Mouse (Mus musculus) cerebellum, adult 9-11 months (tissue): ENCODE results near the gene Tmem263.

ENCODE experiments used
- DNase-seq: peaks from one replicate; pipeline ENCODE4 v3.0.0; 2022

The Tmem263 gene

DNA sequence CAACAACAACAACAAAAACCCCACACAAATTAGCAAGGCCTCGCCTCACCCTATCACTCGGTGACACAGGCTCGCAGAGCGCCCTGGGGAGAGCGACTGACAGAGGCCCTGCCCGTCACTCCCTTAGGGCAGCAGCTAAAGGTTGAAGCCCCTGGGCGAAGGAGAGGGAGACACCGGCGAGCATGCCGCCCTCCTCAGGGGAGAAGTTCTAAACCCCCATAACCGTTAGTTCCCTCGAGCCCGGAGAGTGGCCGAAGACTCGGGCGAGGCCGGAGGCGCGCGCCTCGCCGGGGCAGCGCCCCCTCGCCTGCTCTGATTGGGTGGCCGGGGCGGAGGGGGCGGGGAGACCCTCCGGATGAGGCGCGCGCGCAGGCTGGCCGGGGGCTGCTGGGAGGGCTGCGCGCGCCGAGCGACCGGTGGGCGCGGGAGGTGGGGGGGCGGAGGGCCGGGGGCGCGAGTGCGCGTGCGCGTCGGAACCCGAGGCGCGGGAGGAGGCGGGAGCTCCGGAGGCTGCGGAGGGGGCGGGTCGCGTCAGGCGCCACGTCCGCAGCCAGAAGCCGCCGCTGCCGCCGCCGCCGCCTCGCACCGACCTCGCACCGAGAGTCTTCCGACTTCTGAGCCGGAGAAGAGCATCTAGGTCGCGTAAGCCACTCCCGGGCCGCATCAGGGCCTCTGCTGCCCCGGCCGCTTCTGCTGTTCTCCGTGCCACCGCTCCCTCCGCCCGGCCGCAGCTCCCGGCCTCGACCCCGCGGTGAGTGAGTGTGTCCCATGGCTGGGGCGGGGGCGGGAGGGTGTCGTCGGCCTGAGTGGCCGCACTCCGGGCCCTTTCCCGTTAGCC, at the start of gene Tmem263, which contains the start of gene Fhl4:
TSS of gene Tmem263 (plus strand) at position 381 of the 838 bp plus-strand sequence.
TSS of gene Fhl4 (minus strand) at position 249 of the 838 bp plus-strand sequence.
- DNase-seq: peak; percentile 80

GRCm38 (mm10) chr10:85054876-85055275, 47.6 kb upstream of the Tmem263 start:
- no peak for DNase-seq

- no peak for DNase-seq
These were observed 30.7 kb upstream of the Tmem263 start for GRCm38 (mm10) chr10:85071605-85072152.

GRCm38 (mm10) chr10:85101841-85102240, 586 bp upstream of the Tmem263 start:
- DNase-seq: peak; percentile 51

DNA sequence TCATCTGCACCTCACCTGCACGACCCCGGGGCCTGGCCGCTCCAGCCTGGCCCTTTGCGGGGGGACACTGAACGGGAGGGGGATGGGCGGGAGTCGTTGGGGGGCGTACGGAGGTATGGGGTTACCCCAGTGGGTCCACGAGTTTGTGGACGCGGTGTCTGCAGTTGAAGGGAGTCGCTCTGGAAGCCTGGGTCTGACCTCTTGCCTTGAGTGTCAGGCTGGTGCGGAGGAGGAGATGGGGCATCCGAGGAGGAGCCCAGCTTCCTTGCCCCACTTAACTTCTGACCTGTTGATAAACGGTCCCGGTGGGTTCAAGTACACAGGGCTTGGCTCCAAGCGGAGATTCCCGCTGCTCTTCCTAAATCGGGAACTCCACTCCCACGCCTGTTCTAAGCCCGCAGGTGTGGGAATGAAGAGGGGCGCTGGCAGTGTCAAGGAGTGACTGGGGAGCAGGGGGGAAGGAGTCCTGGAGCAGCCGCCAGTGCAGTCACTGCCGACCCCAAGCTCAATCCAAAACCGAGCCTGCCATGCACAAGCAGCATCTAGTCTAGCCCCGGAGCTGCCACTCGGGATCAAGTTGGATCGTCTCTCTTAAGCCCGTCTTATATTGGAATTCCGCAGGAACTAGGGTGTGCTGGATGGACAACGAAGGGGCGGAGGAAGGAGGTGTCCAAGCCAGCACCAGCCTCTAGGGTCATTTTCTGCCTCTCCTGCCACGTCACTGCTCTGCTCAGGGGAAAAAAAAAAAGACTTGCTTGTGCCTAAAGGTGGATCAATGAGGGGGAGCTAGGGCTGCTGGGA, 858 bp downstream of the Tmem263 start:
- DNase-seq: peak; percentile 53

GRCm38 (mm10) chr10:85114409-85114808, 12.0 kb downstream of the Tmem263 start:
- no peak for DNase-seq

GRCm38 (mm10) chr10:85125184-85125583, 22.8 kb downstream of the Tmem263 start:
- DNase-seq: no peak

- peak; percentile 99 for DNase-seq
These were observed 25.2 kb downstream of the Tmem263 start, which contains the start of gene Mterf2 for GRCm38 (mm10) chr10:85127395-85128287. Mterf2 (minus strand) TSS chr10:85128027.

DNA sequence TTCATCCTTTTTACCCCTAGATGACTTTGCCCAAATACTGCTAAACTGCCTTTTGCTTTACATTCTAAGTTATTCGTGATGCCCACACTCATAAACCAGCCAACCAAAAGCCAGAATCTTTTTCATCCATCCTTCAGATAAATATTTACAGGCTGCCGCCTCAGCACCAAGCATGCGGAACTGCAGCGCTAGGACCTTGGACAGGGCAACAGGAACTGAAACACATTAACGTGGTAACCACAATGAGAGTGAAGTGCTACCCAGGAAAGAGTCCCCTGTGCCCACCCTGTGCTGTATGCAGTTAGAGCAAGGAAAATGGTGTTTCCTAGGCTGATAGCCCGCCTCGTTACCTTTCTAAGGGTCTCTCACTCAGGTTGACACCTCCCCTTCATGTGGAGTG, 26.0 kb downstream of the Tmem263 start:
- DNase-seq: no peak

DNA sequence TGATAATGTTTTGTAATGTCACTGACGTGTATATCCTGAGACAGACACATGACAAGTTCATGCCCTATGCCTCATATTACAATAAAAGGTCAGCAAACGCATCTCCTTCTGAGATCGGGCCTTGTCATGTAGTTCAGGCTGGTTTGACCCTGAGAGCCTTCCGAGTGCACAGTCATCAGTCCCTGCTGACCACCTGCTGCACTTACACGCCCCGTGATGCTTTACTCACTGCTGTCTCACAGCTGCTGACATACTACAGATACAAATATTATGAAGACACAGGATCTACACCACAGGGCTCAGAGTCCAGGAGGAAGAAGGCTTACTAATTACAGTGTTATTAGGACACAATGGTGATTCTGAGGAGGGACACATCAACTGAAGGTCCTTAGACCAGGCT, 34.1 kb downstream of the Tmem263 start:
- no peak for DNase-seq

- no peak for DNase-seq
These were observed 39.0 kb downstream of the Tmem263 start for GRCm38 (mm10) chr10:85141465-85141864.

DNA sequence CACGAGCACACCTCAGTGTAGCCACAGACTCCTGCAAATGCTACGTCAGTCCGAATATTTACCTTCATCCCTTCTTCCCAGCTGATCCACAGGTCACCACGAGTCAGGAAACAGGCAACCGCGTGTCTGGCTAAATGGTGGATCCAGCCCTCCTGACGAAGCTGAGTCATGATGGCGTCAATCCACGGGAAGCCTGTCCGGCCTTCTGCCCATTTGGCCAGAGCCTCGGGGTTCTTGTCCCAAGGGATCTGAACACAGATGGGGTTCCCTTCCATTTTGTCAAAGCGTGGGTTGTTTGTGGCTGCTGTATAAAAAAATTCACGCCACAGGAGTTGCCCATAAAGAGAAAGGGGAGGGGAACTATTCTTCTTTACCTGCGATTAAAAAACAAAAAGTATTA, 43.9 kb downstream of the Tmem263 start:
- DNase-seq: peak; percentile 55

DNA sequence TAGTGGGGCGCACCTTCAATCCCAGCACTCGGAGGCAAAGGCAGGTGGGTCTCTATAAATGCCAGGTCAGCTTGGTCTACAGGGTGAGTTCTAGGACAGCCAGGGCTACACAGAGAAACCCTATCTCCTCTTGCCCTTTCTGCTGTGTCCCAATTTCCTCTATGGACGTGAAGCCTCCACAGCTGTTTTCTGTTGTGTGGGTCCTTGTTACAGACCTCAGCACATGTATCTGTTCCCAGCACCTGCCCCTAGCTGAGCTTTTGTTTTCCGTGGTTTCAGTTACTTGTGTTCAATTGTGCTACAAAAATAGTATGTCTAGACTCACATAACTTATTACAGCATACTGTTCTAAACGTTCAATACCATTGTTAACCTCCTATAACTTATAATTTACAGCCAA, 46.8 kb downstream of the Tmem263 start:
- DNase-seq: no peak

- peak; percentile 54 for DNase-seq
These were observed 51.8 kb downstream of the Tmem263 start for GRCm38 (mm10) chr10:85154195-85154594.

- DNase-seq: no peak
These were observed 55.0 kb downstream of the Tmem263 start for GRCm38 (mm10) chr10:85157451-85157850.

- DNase-seq: no peak
These were observed 57.7 kb downstream of the Tmem263 start for GRCm38 (mm10) chr10:85159989-85160619.

DNA sequence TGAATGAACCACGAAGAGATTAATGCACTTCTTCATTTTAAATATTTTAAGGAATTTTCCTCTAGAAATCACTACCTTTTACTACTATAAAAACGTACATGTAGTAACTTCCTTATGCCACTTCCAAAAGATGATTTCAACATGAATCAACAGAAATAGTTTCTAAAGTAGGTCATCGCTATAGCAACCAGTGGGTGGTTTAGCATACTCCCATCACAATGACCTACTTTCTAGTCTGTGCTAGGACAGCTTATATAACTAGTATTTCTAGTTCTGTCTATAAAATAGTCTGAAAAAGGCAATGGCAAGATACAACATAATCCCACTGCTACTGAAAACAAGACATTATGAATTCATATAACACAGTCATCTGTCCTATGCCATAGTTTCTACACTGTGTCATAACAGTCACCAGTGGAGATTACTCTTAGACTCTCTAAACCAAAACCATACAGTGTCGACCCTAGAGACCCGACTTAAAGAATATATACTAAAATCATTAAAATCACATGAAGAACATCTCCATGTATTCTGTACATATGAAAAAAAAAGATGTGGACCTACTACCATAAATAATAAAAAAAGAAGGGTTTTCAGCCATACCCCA, 59.4 kb downstream of the Tmem263 start:
- DNase-seq: peak; percentile 54

DNA sequence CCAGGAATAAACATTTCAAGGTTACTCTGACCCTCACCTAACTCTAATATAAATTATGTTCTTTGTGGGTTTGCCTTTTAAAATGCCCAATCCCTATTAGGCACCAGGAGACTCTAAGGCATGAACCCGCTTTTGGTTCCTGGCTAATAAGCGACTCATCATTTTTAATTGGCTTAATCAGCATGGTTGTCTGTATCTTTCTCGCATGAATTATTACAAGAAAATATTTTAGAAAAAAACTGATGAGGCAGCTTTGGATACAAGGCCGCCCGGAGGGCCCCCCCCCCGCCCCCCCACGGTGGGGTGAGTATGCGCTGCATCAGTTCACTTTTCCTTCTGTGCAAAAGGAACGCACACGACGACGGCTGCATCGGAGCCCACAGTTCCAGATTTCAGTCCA, 62.4 kb downstream of the Tmem263 start:
- no peak for DNase-seq

DNA sequence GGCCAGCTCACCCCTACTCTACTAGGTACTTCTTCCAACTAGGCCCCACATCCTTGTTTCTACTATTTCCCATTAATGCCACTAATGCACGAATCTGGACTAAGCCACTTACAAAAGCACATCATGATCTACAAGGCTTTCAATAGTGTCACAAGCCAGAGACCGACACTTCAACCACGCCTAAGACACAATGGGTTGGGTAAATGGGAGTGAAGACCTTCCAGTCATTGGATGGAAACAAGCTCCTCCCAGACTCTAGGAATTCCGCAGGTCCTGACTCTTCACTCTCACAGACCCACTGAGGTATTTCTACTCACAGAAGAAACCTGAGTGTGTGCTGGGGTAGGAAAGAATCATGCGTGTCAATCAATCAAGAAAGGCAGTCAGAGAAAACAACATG, 62.9 kb downstream of the Tmem263 start:
- no peak for DNase-seq
